ENCODE assay signal across 18 mouse cellular contexts in genomic region chr10:80738657-80739056, GRCm38 (mm10). TPM values are rescaled to one million over a fixed set of nuclear protein-coding genes. Genes with fewer than 3 reads are reported as not detected.
DNase-seq lines count a peak whose midpoint lies in the region; ATAC-seq and TF ChIP-seq lines count a peak whose summit lies in the region.
"Had no signal": no experiment of that assay in that cellular context is flagged by ENCODE, and none has a peak within 500 bp of the region (broad histone marks: within the 10 kb centered on the region; RNA-seq: fewer than 3 reads in every experiment).

No protein-coding gene starts in this region.

- no peaks in the 10 kb centered on the region for H3K27me3 ChIP-seq in heart, postnatal 0 days (ENCODE audit: control insufficient read depth, insufficient read depth, low read length)
- no peaks in the 10 kb centered on the region for H3K27me3 ChIP-seq in heart, embryonic 12.5 days (replicated peaks)
- no peaks in the 10 kb centered on the region for H3K27me3 ChIP-seq in lung, embryonic 14.5 days (ENCODE audit: insufficient read depth, low read length)
- H3K27me3 ChIP-seq: liver, embryonic 15.5 days; neural tube, embryonic 12.5 days had no signal

- TF ChIP-seq EP300 in heart, postnatal 0 days (IDR thresholded peaks at IDR 0.05; ENCODE audit: low read depth) = no peak

- H3K4me1 ChIP-seq in heart, postnatal 0 days (ENCODE audit: control insufficient read depth, insufficient read depth) = peaks cover 26% of the 10 kb centered on the region
- H3K4me1 ChIP-seq in heart, embryonic 12.5 days (replicated peaks) = peaks cover 48% of the 10 kb centered on the region
- peaks cover 10% of the 10 kb centered on the region for H3K4me1 ChIP-seq in lung, embryonic 14.5 days (ENCODE audit: insufficient read depth)

- no peaks in the 10 kb centered on the region for H3K9me3 ChIP-seq in heart, postnatal 0 days (replicated peaks; ENCODE audit: control insufficient read depth, low read length)
- H3K9me3 ChIP-seq in heart, embryonic 12.5 days (replicated peaks) = no peaks in the 10 kb centered on the region
- H3K9me3 ChIP-seq in lung, embryonic 14.5 days (ENCODE audit: low read depth, low read length) = no peaks in the 10 kb centered on the region
- H3K9me3 ChIP-seq: heart, embryonic 10.5 days; liver, embryonic 15.5 days; neural tube, embryonic 12.5 days had no signal

- H3K36me3 ChIP-seq in heart, postnatal 0 days (replicated peaks; ENCODE audit: control insufficient read depth, insufficient read depth, low read length) = peaks cover 7% of the 10 kb centered on the region; the same call in 1 of the 2 replicates
- H3K36me3 ChIP-seq in heart, embryonic 12.5 days = peaks cover 29% of the 10 kb centered on the region
- peaks cover 25% of the 10 kb centered on the region for H3K36me3 ChIP-seq in lung, embryonic 14.5 days (ENCODE audit: insufficient read depth)

- H3K9ac ChIP-seq in heart, postnatal 0 days (replicated peaks; ENCODE audit: low read depth, low read length) = no peak overlapping the region
- no peak overlapping the region for H3K9ac ChIP-seq in heart, embryonic 12.5 days
- H3K9ac ChIP-seq in lung, embryonic 14.5 days = no peak overlapping the region
- H3K9ac ChIP-seq: liver, embryonic 15.5 days; neural tube, embryonic 12.5 days had no signal

- no peak overlapping the region for H3K4me3 ChIP-seq in heart, postnatal 0 days (ENCODE audit: low read depth, low read length)
- H3K4me3 ChIP-seq in heart, embryonic 12.5 days = no peak overlapping the region
- H3K4me3 ChIP-seq in lung, embryonic 14.5 days (ENCODE audit: low read depth, low read length) = no peak overlapping the region
- H3K4me3 ChIP-seq: erythroblast, embryonic 14.5 days; heart, embryonic 10.5 days; liver, embryonic 15.5 days; neural tube, embryonic 12.5 days had no signal

- no peak overlapping the region for H3K27ac ChIP-seq in heart, postnatal 0 days (ENCODE audit: low read depth)
- H3K27ac ChIP-seq in heart, embryonic 12.5 days (ENCODE audit: poor library complexity, severe bottlenecking) = no peak overlapping the region
- H3K27ac ChIP-seq in lung, embryonic 14.5 days (ENCODE audit: low read depth) = no peak overlapping the region
- H3K27ac ChIP-seq: heart, embryonic 10.5 days; liver, embryonic 15.5 days; macrophage; neural tube, embryonic 12.5 days had no signal

- H3K4me2 ChIP-seq in heart, postnatal 0 days (ENCODE audit: low read depth, low read length) = no peak overlapping the region
- H3K4me2 ChIP-seq in heart, embryonic 12.5 days = no peak overlapping the region
- no peak overlapping the region for H3K4me2 ChIP-seq in lung, embryonic 14.5 days
- H3K4me2 ChIP-seq: liver, embryonic 15.5 days; neural tube, embryonic 12.5 days had no signal

- TF ChIP-seq POLR2A in brain, embryonic 14.5 days (IDR thresholded peaks at IDR 0.05; ENCODE audit: borderline replicate concordance, extremely low read depth, insufficient read depth, insufficient read length, poor library complexity, severe bottlenecking) = no peak

- no peak for ATAC-seq in heart, postnatal 0 days (ENCODE audit: insufficient read depth, low read depth)
- no peak for ATAC-seq in heart, embryonic 12.5 days (ENCODE audit: insufficient number of reproducible peaks, low FRiP score)
- ATAC-seq in lung, embryonic 14.5 days (ENCODE audit: insufficient read depth) = no peak
- ATAC-seq in megakaryocyte, adult 5-6 weeks (ENCODE audit: poor library complexity, severe bottlenecking) = no peak
- ATAC-seq: midbrain, embryonic 16.5 days had no signal

- 67% methylated on average over 1 of the region's 1 CpGs for WGBS in heart, postnatal 0 days
- WGBS in heart, embryonic 12.5 days = 57% methylated on average over 1 of the region's 1 CpGs
- 86% methylated on average over 1 of the region's 1 CpGs for WGBS in lung, embryonic 14.5 days

- peak; percentile 24 for TF ChIP-seq CTCF in heart, postnatal 0 days (IDR thresholded peaks at IDR 0.05; ENCODE audit: low read depth)
- peak; percentile 10; the same call in 1 of the 2 replicates for TF ChIP-seq CTCF in lung, embryonic 14.5 days (IDR thresholded peaks at IDR 0.05; ENCODE audit: low read depth)
- peak; percentile 7; the same call in 1 of the 2 replicates for TF ChIP-seq CTCF in brain, embryonic 14.5 days (IDR thresholded peaks at IDR 0.05; ENCODE audit: borderline replicate concordance, extremely low read depth, insufficient read depth, insufficient read length)

- no peak for DNase-seq in heart, postnatal 0 days (ENCODE audit: low spot score)
- DNase-seq in lung, embryonic 14.5 days = no peak
- no peak for DNase-seq in lung, postnatal 36 days
- peak; percentile 47 for DNase-seq in CD4-positive helper T cell, adult 2 months (ENCODE audit: low read depth, low spot score)
- DNase-seq in brain, embryonic 14.5 days (ENCODE audit: low read depth) = no peak
- no peak for DNase-seq in adipocyte (ENCODE audit: low spot score)
- DNase-seq: cerebellum, postnatal 25 days; gastrocnemius, postnatal 14 days; heart, postnatal 36 days; kidney, postnatal 10 days had no signal

RNA-seq across cellular contexts. Expression of gene Ap3d1, which starts 3.4 kb away (rescaled TPM):
- 72.7 and 77.9 TPM in 2 replicates for total RNA-seq in heart, postnatal 0 days (2014; rRNA removed; ENCODE audit: low replicate concordance)
- polyA plus RNA-seq in heart, postnatal 0 days (2015; fragmentation: Nextera tagmentation; extraction: Ambion mirVana) = 31.6 and 34.3 TPM in 2 replicates
- 56.5 and 58.9 TPM in 2 replicates for polyA plus RNA-seq in heart, embryonic 12.5 days (2016; fragmentation: Nextera tagmentation; extraction: Ambion mirVana)
- polyA plus RNA-seq in lung, embryonic 14.5 days (2014; fragmentation: Nextera tagmentation; extraction: Ambion mirVana) = 62.0 and 69.6 TPM in 2 replicates
- polyA plus RNA-seq in brain, embryonic 14.5 days (2012; rRNA removed) = 155 and 176 TPM in 2 replicates
- 42.6 and 52.4 TPM in 2 replicates for total RNA-seq in megakaryocyte, adult 5-6 weeks (2015)
- 48.6 and 62.0 TPM in 2 replicates for total RNA-seq in megakaryocyte, adult 5-6 weeks (2017)

RNA-seq across cellular contexts. Expression of gene Dot1l, which starts 16.3 kb away (rescaled TPM):
- total RNA-seq in heart, postnatal 0 days (2014; rRNA removed; ENCODE audit: low replicate concordance) = 19.4 and 32.8 TPM in 2 replicates
- 13.1 and 14.0 TPM in 2 replicates for polyA plus RNA-seq in heart, postnatal 0 days (2015; fragmentation: Nextera tagmentation; extraction: Ambion mirVana)
- 25.7 and 30.9 TPM in 2 replicates for polyA plus RNA-seq in heart, embryonic 12.5 days (2016; fragmentation: Nextera tagmentation; extraction: Ambion mirVana)
- 26.9 and 29.1 TPM in 2 replicates for polyA plus RNA-seq in lung, embryonic 14.5 days (2014; fragmentation: Nextera tagmentation; extraction: Ambion mirVana)
- 36.1 and 77.6 TPM in 2 replicates for polyA plus RNA-seq in brain, embryonic 14.5 days (2012; rRNA removed)
- total RNA-seq in megakaryocyte, adult 5-6 weeks (2015) = 19.5 and 23.0 TPM in 2 replicates
- total RNA-seq in megakaryocyte, adult 5-6 weeks (2017) = 6.9 and 9.8 TPM in 2 replicates

RNA-seq across cellular contexts. Expression of gene Izumo4, which starts 36.7 kb away (rescaled TPM):
- 6.6 and 6.9 TPM in 2 replicates for total RNA-seq in heart, postnatal 0 days (2014; rRNA removed; ENCODE audit: low replicate concordance)
- 3.6 and 7.3 TPM in 2 replicates for polyA plus RNA-seq in heart, postnatal 0 days (2015; fragmentation: Nextera tagmentation; extraction: Ambion mirVana)
- polyA plus RNA-seq in heart, embryonic 12.5 days (2016; fragmentation: Nextera tagmentation; extraction: Ambion mirVana) = 13.2 and 18.4 TPM in 2 replicates
- 6.7 and 7.3 TPM in 2 replicates for polyA plus RNA-seq in lung, embryonic 14.5 days (2014; fragmentation: Nextera tagmentation; extraction: Ambion mirVana)
- polyA plus RNA-seq in brain, embryonic 14.5 days (2012; rRNA removed) = 47.6 and 70.2 TPM in 2 replicates
- 11.3 and 14.2 TPM in 2 replicates for total RNA-seq in megakaryocyte, adult 5-6 weeks (2015)
- total RNA-seq in megakaryocyte, adult 5-6 weeks (2017) = 4.4 and 6.6 TPM in 2 replicates

RNA-seq across cellular contexts. Expression of gene Mob3a, which starts 36.9 kb away (rescaled TPM):
- total RNA-seq in heart, postnatal 0 days (2014; rRNA removed; ENCODE audit: low replicate concordance) = 15.0 and 15.6 TPM in 2 replicates
- 10.8 and 11.5 TPM in 2 replicates for polyA plus RNA-seq in heart, postnatal 0 days (2015; fragmentation: Nextera tagmentation; extraction: Ambion mirVana)
- 34.8 and 38.1 TPM in 2 replicates for polyA plus RNA-seq in heart, embryonic 12.5 days (2016; fragmentation: Nextera tagmentation; extraction: Ambion mirVana)
- 35.1 and 40.3 TPM in 2 replicates for polyA plus RNA-seq in lung, embryonic 14.5 days (2014; fragmentation: Nextera tagmentation; extraction: Ambion mirVana)
- 36.9 and 47.3 TPM in 2 replicates for polyA plus RNA-seq in brain, embryonic 14.5 days (2012; rRNA removed)
- total RNA-seq in megakaryocyte, adult 5-6 weeks (2015) = 61.8 and 72.0 TPM in 2 replicates
- total RNA-seq in megakaryocyte, adult 5-6 weeks (2017) = 65.0 and 77.3 TPM in 2 replicates

RNA-seq across cellular contexts. Expression of gene Sf3a2, which starts 59.3 kb away (rescaled TPM):
- 8.8 and 12.7 TPM in 2 replicates for total RNA-seq in heart, postnatal 0 days (2014; rRNA removed; ENCODE audit: low replicate concordance)
- polyA plus RNA-seq in heart, postnatal 0 days (2015; fragmentation: Nextera tagmentation; extraction: Ambion mirVana) = 25.2 and 26.0 TPM in 2 replicates
- 51.2 and 58.3 TPM in 2 replicates for polyA plus RNA-seq in heart, embryonic 12.5 days (2016; fragmentation: Nextera tagmentation; extraction: Ambion mirVana)
- 97.2 and 98.4 TPM in 2 replicates for polyA plus RNA-seq in lung, embryonic 14.5 days (2014; fragmentation: Nextera tagmentation; extraction: Ambion mirVana)
- 76.3 and 77.0 TPM in 2 replicates for polyA plus RNA-seq in brain, embryonic 14.5 days (2012; rRNA removed)
- 45.8 and 46.6 TPM in 2 replicates for total RNA-seq in megakaryocyte, adult 5-6 weeks (2015)
- total RNA-seq in megakaryocyte, adult 5-6 weeks (2017) = 13.1 and 20.4 TPM in 2 replicates
